In genomic region chr10:21605601-21606000, GRCm38 (mm10) we compare ENCODE assay signal across 9 mouse cellular contexts. TPM values are rescaled to one million over a fixed set of nuclear protein-coding genes. Genes with fewer than 3 reads are reported as not detected.
DNase-seq lines count a peak whose midpoint lies in the region; ATAC-seq and TF ChIP-seq lines count a peak whose summit lies in the region.
"Had no signal": no experiment of that assay in that cellular context is flagged by ENCODE, and none has a peak within 500 bp of the region (broad histone marks: within the 10 kb centered on the region; RNA-seq: fewer than 3 reads in every experiment).

No protein-coding gene starts in this region.

- no peak overlapping the region for H3K4me3 ChIP-seq in cortical plate, adult 2 months (ENCODE audit: insufficient read depth, low read length)
- H3K4me3 ChIP-seq in limb, embryonic 14.5 days (replicated peaks; ENCODE audit: low read length), result no peak overlapping the region

- H3K4me2 ChIP-seq in limb, embryonic 14.5 days (replicated peaks; ENCODE audit: low read depth, low read length, severe bottlenecking), result no peak overlapping the region

- 80% methylated on average over 5 of the region's 5 CpGs for WGBS in limb, embryonic 14.5 days

- H3K27ac ChIP-seq in cortical plate, adult 2 months (ENCODE audit: insufficient read depth, low read length), result peak overlapping the region; percentile 55; the same call in 1 of the 2 replicates
- H3K27ac ChIP-seq in limb, embryonic 14.5 days (replicated peaks; ENCODE audit: low read depth, low read length), result 0 out of 2 replicates have a peak overlapping the region, but pooled peaks have one; percentile 1

- no peak for TF ChIP-seq CTCF in cortical plate, adult 2 months (IDR thresholded peaks at IDR 0.05; ENCODE audit: extremely low read depth, insufficient read depth, low read length)

- no peaks in the 10 kb centered on the region for H3K27me3 ChIP-seq in limb, embryonic 14.5 days (ENCODE audit: control insufficient read depth, insufficient read depth, low read length)

- no peak for TF ChIP-seq POLR2A in cortical plate, adult 2 months (IDR thresholded peaks at IDR 0.05; ENCODE audit: extremely low read depth, insufficient read depth, low read length)
- no peak for TF ChIP-seq POLR2A in limb, embryonic 14.5 days (IDR thresholded peaks at IDR 0.05; ENCODE audit: borderline replicate concordance, extremely low read depth, insufficient read depth, insufficient read length)

- DNase-seq in layer of hippocampus, adult 11-12 months (ENCODE audit: low spot score), result peak; percentile 48
- DNase-seq in layer of hippocampus, adult 9-10 months (ENCODE audit: low spot score), result no peak
- peak; percentile 58 to 66 for DNase-seq in frontal cortex, adult 2 months (ENCODE audit: extremely low spot score in 1 of 2, low spot score in 1 of 2)
- DNase-seq in limb, embryonic 14.5 days (ENCODE audit: low spot score), result no peak
- DNase-seq in cerebellum, adult 11-12 months, result no peak
- DNase-seq in adrenal gland, postnatal 36 days, result no peak
- no peak for DNase-seq in thymus, postnatal 36 days

- H3K9ac ChIP-seq in limb, embryonic 14.5 days (ENCODE audit: low read depth, low read length, severe bottlenecking), result no peak overlapping the region

- 0 out of 2 replicates have a peak, but pooled peaks cover 1% of the 10 kb centered on the region for H3K4me1 ChIP-seq in cortical plate, adult 2 months (ENCODE audit: control insufficient read depth, insufficient read depth, low read length)
- H3K4me1 ChIP-seq in limb, embryonic 14.5 days (ENCODE audit: control insufficient read depth, insufficient read depth, low read length), result peaks cover 15% of the 10 kb centered on the region

- ATAC-seq in limb, embryonic 14.5 days (ENCODE audit: low FRiP score, low read depth), result no peak

- H3K9me3 ChIP-seq in limb, embryonic 14.5 days (ENCODE audit: control insufficient read depth, low read length), result no peaks in the 10 kb centered on the region

- H3K36me3 ChIP-seq in limb, embryonic 14.5 days (ENCODE audit: control insufficient read depth, insufficient read depth, low read length), result no peaks in the 10 kb centered on the region

RNA-seq across cellular contexts. Expression of gene 1700020N01Rik, which starts 12.7 kb away (rescaled TPM):
- polyA plus RNA-seq in cortical plate, adult 2 months (2012; rRNA removed), result not detected in 2 replicates
- polyA plus RNA-seq in frontal cortex, adult 2 months (2012; rRNA removed), result 0.16 TPM in 1 of 2 replicates, not detected in the other
- not detected in 2 replicates for polyA plus RNA-seq in limb, embryonic 14.5 days (2012; rRNA removed)
- not detected in 2 replicates for polyA plus RNA-seq in limb, embryonic 14.5 days (2014; fragmentation: Nextera tagmentation; extraction: Ambion mirVana)
- not detected for total RNA-seq in adrenal gland, postnatal 36 days (2021)
- polyA plus RNA-seq: heart, postnatal 0 days had no signal

Comparison
In these comparisons a context has a peak if more than half of its experiments do, and no peak if none do; other contexts are left out.
1. DNase-seq: peak in layer of hippocampus, adult 11-12 months (single experiment) and frontal cortex, adult 2 months (2 of 2); none in layer of hippocampus, adult 9-10 months (single experiment), limb, embryonic 14.5 days (single experiment), cerebellum, adult 11-12 months (single experiment), adrenal gland, postnatal 36 days (0 of 2) and thymus, postnatal 36 days (0 of 2).